Mouse (Mus musculus): ENCODE data around the gene Mterf2. TPM values are rescaled to one million over a fixed set of nuclear protein-coding genes. Genes with fewer than 3 reads are reported as not detected.

Gene Mterf2
- polyA plus RNA-seq, 1 experiment from 2014 or later: 19.9 TPM

DNA sequence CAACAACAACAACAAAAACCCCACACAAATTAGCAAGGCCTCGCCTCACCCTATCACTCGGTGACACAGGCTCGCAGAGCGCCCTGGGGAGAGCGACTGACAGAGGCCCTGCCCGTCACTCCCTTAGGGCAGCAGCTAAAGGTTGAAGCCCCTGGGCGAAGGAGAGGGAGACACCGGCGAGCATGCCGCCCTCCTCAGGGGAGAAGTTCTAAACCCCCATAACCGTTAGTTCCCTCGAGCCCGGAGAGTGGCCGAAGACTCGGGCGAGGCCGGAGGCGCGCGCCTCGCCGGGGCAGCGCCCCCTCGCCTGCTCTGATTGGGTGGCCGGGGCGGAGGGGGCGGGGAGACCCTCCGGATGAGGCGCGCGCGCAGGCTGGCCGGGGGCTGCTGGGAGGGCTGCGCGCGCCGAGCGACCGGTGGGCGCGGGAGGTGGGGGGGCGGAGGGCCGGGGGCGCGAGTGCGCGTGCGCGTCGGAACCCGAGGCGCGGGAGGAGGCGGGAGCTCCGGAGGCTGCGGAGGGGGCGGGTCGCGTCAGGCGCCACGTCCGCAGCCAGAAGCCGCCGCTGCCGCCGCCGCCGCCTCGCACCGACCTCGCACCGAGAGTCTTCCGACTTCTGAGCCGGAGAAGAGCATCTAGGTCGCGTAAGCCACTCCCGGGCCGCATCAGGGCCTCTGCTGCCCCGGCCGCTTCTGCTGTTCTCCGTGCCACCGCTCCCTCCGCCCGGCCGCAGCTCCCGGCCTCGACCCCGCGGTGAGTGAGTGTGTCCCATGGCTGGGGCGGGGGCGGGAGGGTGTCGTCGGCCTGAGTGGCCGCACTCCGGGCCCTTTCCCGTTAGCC, 25.4 kb downstream of the Mterf2 start, which contains the start of the genes Fhl4 and Tmem263:
Gene Fhl4, minus strand, starts transcription at position 249 of the 838 bp plus-strand sequence.
Gene Tmem263, plus strand, starts transcription at position 381 of the 838 bp plus-strand sequence.
- under 1% methylated on average over 66 of the region's 96 CpGs for WGBS
- H3K27me3 ChIP-seq (ENCODE audit: control insufficient read depth, insufficient read depth, low read length): no peaks in the 10 kb centered on the region
- no peaks in the 10 kb centered on the region for H3K36me3 ChIP-seq (ENCODE audit: control insufficient read depth, insufficient read depth, low read length)
- H3K27ac ChIP-seq (ENCODE audit: low read depth, low read length): peak within 1 kb of the TSS; percentile 82
- peak within 1 kb of the TSS; percentile 92 for H3K9ac ChIP-seq (ENCODE audit: low read depth, low read length)
- H3K4me1 ChIP-seq (ENCODE audit: control insufficient read depth, insufficient read depth, low read length): 0 out of 2 replicates have a peak, but pooled peaks cover 3% of the 10 kb centered on the region
- peak within 1 kb of the TSS; percentile 95 for H3K4me3 ChIP-seq (ENCODE audit: low read length)
- H3K9me3 ChIP-seq (ENCODE audit: control insufficient read depth, low read length): no peaks in the 10 kb centered on the region
- peak within 1 kb of the TSS; percentile 70 for H3K4me2 ChIP-seq (replicated peaks; ENCODE audit: low read depth, low read length)
- ATAC-seq (ENCODE audit: low FRiP score, low TSS enrichment): peak; percentile 98

DNA sequence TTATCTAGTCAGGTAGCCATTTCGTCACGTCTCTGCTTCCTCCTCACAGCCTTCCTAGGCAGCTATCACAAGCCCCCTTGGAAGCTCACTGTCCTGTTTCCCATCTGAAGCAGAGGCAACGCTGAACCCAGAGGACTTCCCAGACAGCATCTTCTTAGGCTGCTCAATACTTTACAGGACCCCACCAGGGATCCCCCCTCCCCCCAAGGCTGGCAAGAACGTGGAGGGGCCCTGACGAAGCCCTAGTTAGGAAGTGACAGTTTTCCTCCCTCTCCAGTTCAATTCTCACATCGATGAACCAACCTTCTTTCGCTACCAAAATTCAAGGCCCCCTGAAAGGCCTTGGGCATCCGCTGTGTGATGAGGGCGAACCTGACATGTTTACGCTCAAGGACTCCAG, 26.0 kb downstream of the Mterf2 start:
- WGBS: 1% methylated on average over 10 of the region's 10 CpGs
- H3K4me3 ChIP-seq (ENCODE audit: low read length): peak overlapping the region; percentile 95
- H3K9ac ChIP-seq (ENCODE audit: low read depth, low read length): peak overlapping the region; percentile 84
- ATAC-seq (ENCODE audit: low FRiP score, low TSS enrichment): peak; percentile 13
- H3K27ac ChIP-seq (ENCODE audit: low read depth, low read length): peak overlapping the region; percentile 60; the same call in 1 of the 2 replicates
- 0 out of 2 replicates have a peak, but pooled peaks cover 3% of the 10 kb centered on the region for H3K4me1 ChIP-seq (ENCODE audit: control insufficient read depth, insufficient read depth, low read length)
- H3K9me3 ChIP-seq (ENCODE audit: control insufficient read depth, low read length): no peaks in the 10 kb centered on the region
- H3K27me3 ChIP-seq (ENCODE audit: control insufficient read depth, insufficient read depth, low read length): no peaks in the 10 kb centered on the region
- H3K4me2 ChIP-seq (replicated peaks; ENCODE audit: low read depth, low read length): peak overlapping the region; percentile 70
- no peaks in the 10 kb centered on the region for H3K36me3 ChIP-seq (ENCODE audit: control insufficient read depth, insufficient read depth, low read length)

DNA sequence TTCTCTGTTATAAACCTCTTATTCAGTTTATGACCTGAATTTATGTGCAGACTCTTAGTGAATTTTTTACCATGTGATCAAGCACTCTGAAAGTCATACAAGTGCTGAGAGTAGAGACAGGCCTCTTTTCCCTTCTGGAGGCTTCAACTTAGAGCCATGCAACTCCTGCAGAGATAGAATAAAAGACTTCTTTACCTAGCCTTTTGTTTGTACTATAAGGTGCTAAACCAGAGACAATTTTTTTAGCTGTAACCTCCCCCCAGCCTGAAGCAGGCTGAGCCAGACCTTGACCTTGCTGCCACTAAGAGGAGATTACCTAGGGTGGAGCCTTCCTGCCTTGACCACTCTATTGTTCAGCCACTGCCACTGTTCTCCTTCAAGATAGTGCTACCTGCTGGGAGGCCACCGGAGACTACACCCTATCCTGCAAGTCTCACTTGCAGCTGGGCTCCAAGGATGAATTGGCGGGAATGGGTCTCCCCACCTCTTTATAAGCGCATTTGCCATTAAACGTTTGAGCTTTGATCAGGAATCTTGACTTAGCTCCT, 56.1 kb downstream of the Mterf2 start:
- Histone ChIP-seq H3K9me3 (ENCODE audit: control insufficient read depth, low read length) (no peaks in the 10 kb centered on the region), H3K4me3 (ENCODE audit: low read length) (no peak overlapping the region), H3K27ac (ENCODE audit: low read depth, low read length) (no peak overlapping the region), H3K4me2 (replicated peaks; ENCODE audit: low read depth, low read length) (no peak overlapping the region), H3K36me3 (ENCODE audit: control insufficient read depth, insufficient read depth, low read length) (no peaks in the 10 kb centered on the region), H3K9ac (ENCODE audit: low read depth, low read length) (no peak overlapping the region), H3K27me3 (ENCODE audit: control insufficient read depth, insufficient read depth, low read length) (no peaks in the 10 kb centered on the region), H3K4me1 (ENCODE audit: control insufficient read depth, insufficient read depth, low read length) (no peaks in the 10 kb centered on the region)
- 66% methylated on average over 4 of the region's 4 CpGs for WGBS
- ATAC-seq (ENCODE audit: low FRiP score, low TSS enrichment): no peak

Other genes with a start within 250 kb of the Mterf2 start
- 15.5 and 19.3 TPM in 2 replicates for gene Ric8b, start 210.4 kb downstream of the Mterf2 start, polyA plus RNA-seq (2014; fragmentation: Nextera tagmentation; extraction: Ambion mirVana)
- gene Fhl4, start 25.5 kb downstream of the Mterf2 start, polyA plus RNA-seq (2014; fragmentation: Nextera tagmentation; extraction: Ambion mirVana): 1.4 and 1.6 TPM in 2 replicates
- 50.8 and 75.9 TPM in 2 replicates for gene Tmem263, start 25.4 kb downstream of the Mterf2 start, polyA plus RNA-seq (2014; fragmentation: Nextera tagmentation; extraction: Ambion mirVana)
- 17.2 and 33.2 TPM in 2 replicates for gene Cry1, start 57.0 kb upstream of the Mterf2 start, polyA plus RNA-seq (2014; fragmentation: Nextera tagmentation; extraction: Ambion mirVana)